Mouse (Mus musculus) small intestine, adult 2 months (tissue): ENCODE measurements around the gene Kcnd3.

Experiments used
- CTCF ChIP-seq: fragments of 200-500 bp; IDR thresholded peaks from 2 replicates; pipeline ENCODE4 v1.5.1; 2012; ENCODE audit warnings: low read depth, mild to moderate bottlenecking, control low read depth, inconsistent platforms, low read length, moderate library complexity, mixed read lengths; ENCODE audit not compliant: insufficient replicate concordance, insufficient read length; ENCODE audit errors: extremely low read depth
- POLR2A ChIP-seq: fragments of 200-500 bp; IDR thresholded peaks from 2 replicates; pipeline ENCODE4 v1.6.1; 2012; ENCODE audit warnings: low read depth, mild to moderate bottlenecking, control low read depth, inconsistent platforms, low read length, moderate library complexity

- TF ChIP-seq POLR2A (no peak), CTCF (no peak)
These were observed 171.0 kb downstream of the Kcnd3 start for GRCm38 (mm10) chr3:105623137-105623536.
